ENCODE assay signal across 12 mouse cellular contexts in genomic region chr4:32241351-32241980, GRCm38 (mm10). TPM values are rescaled to one million over a fixed set of nuclear protein-coding genes. Genes with fewer than 3 reads are reported as not detected.
DNase-seq lines count a peak whose midpoint lies in the region; ATAC-seq lines count a peak whose summit lies in the region.
"Had no signal": no experiment of that assay in that cellular context is flagged by ENCODE, and none has a peak within 500 bp of the region (broad histone marks: within the 10 kb centered on the region; RNA-seq: fewer than 3 reads in every experiment).

No protein-coding gene starts in this region.

- no peaks in the 10 kb centered on the region for H3K27me3 ChIP-seq in forebrain, embryonic 15.5 days
- no peaks in the 10 kb centered on the region; the same call in 1 of the 2 replicates for H3K27me3 ChIP-seq in midbrain, embryonic 11.5 days (ENCODE audit: control insufficient read depth, insufficient read depth, low read length)
- H3K27me3 ChIP-seq: intestine, embryonic 15.5 days; Patski had no signal

- peak; percentile 28 for DNase-seq in cerebellum, adult 8-10 months
- no peak for DNase-seq in cerebellum, adult 11 months
- DNase-seq in ZHBTc4 (ENCODE audit: low read depth, low spot score): peak; percentile 58
- peak; percentile 86 for DNase-seq in midbrain, embryonic 11.5 days (ENCODE audit: low spot score, missing footprints)
- no peak for DNase-seq in thymus, postnatal 0 days (ENCODE audit: low spot score)
- DNase-seq in urinary bladder, adult 2 months (ENCODE audit: low spot score): no peak
- DNase-seq: gastrocnemius, postnatal 25 days; liver, embryonic 13.5 days had no signal

- no peaks in the 10 kb centered on the region for H3K9me3 ChIP-seq in forebrain, embryonic 15.5 days
- no peaks in the 10 kb centered on the region for H3K9me3 ChIP-seq in midbrain, embryonic 11.5 days (ENCODE audit: control insufficient read depth, low read length)
- H3K9me3 ChIP-seq: intestine, embryonic 15.5 days; liver, embryonic 13.5 days had no signal

- H3K36me3 ChIP-seq in forebrain, embryonic 15.5 days: no peaks in the 10 kb centered on the region
- H3K36me3 ChIP-seq in midbrain, embryonic 11.5 days (ENCODE audit: control insufficient read depth, insufficient read depth, low read length): no peaks in the 10 kb centered on the region
- H3K36me3 ChIP-seq: intestine, embryonic 15.5 days; liver, embryonic 13.5 days had no signal

- peak overlapping the region; percentile 84 for H3K4me2 ChIP-seq in forebrain, embryonic 15.5 days (replicated peaks)
- peak overlapping the region; percentile 95 for H3K4me2 ChIP-seq in midbrain, embryonic 11.5 days
- H3K4me2 ChIP-seq: liver, embryonic 13.5 days had no signal

- peak; percentile 23 for ATAC-seq in forebrain, embryonic 15.5 days (replicated peaks)
- no peak for ATAC-seq in midbrain, embryonic 11.5 days (ENCODE audit: low FRiP score)
- no peak for ATAC-seq in megakaryocyte-erythroid progenitor cell, adult 5-6 weeks (replicated peaks; ENCODE audit: low FRiP score, low TSS enrichment, poor library complexity, severe bottlenecking)
- ATAC-seq: intestine, embryonic 15.5 days; Patski had no signal

- 12% methylated on average over 6 of the region's 6 CpGs for WGBS in forebrain, embryonic 15.5 days
- 36% methylated on average over 6 of the region's 6 CpGs for WGBS in midbrain, embryonic 11.5 days

- peak overlapping the region; percentile 98 for H3K9ac ChIP-seq in forebrain, embryonic 15.5 days (replicated peaks)
- H3K9ac ChIP-seq in midbrain, embryonic 11.5 days (ENCODE audit: low read length): no peak overlapping the region; the same call in 1 of the 2 replicates
- H3K9ac ChIP-seq: intestine, embryonic 15.5 days; liver, embryonic 13.5 days had no signal

- peaks cover 60% of the 10 kb centered on the region for H3K4me1 ChIP-seq in forebrain, embryonic 15.5 days
- peaks cover 46% of the 10 kb centered on the region for H3K4me1 ChIP-seq in midbrain, embryonic 11.5 days (ENCODE audit: control insufficient read depth, insufficient read depth, low read length)

- peak overlapping the region; percentile 98 for H3K27ac ChIP-seq in forebrain, embryonic 15.5 days (replicated peaks)
- H3K27ac ChIP-seq in midbrain, embryonic 11.5 days (ENCODE audit: low read depth, low read length): peak overlapping the region; percentile 14; the same call in 1 of the 2 replicates
- H3K27ac ChIP-seq: intestine, embryonic 15.5 days; liver, embryonic 13.5 days had no signal

- H3K4me3 ChIP-seq in forebrain, embryonic 15.5 days: peak overlapping the region; percentile 99
- no peak overlapping the region for H3K4me3 ChIP-seq in midbrain, embryonic 11.5 days (ENCODE audit: low read depth, low read length)
- H3K4me3 ChIP-seq: intestine, embryonic 15.5 days; liver, embryonic 13.5 days had no signal

RNA-seq across cellular contexts. Expression of gene Bach2, which starts 2.9 kb away (rescaled TPM):
- polyA plus RNA-seq in forebrain, embryonic 15.5 days (2015; fragmentation: Nextera tagmentation; extraction: Ambion mirVana): 33.8 and 34.9 TPM in 2 replicates
- 11.2 and 13.2 TPM in 2 replicates for polyA plus RNA-seq in midbrain, embryonic 11.5 days (2014; fragmentation: Nextera tagmentation; extraction: Ambion mirVana)
- 3.7 and 4.8 TPM in 2 replicates for polyA plus RNA-seq in thymus, postnatal 0 days (2015; fragmentation: Nextera tagmentation; extraction: Ambion mirVana)
- polyA plus RNA-seq in urinary bladder, adult 2 months (2012; rRNA removed): 2.3 and 2.6 TPM in 2 replicates
- 3.5 and 16.9 TPM in 2 replicates for total RNA-seq in megakaryocyte-erythroid progenitor cell, adult 5-6 weeks (2014; fragmentation: Nextera tagmentation)
- 0.52 and 0.53 TPM in 2 replicates for total RNA-seq in megakaryocyte-erythroid progenitor cell, adult 5-6 weeks (2017)

Comparison
In these comparisons a context has a peak if more than half of its experiments do, and no peak if none do; other contexts are left out.
1. DNase-seq: peak in cerebellum, adult 8-10 months (single experiment), ZHBTc4 (single experiment) and midbrain, embryonic 11.5 days (single experiment); none in cerebellum, adult 11 months (single experiment), thymus, postnatal 0 days (single experiment) and urinary bladder, adult 2 months (single experiment).